Mouse (Mus musculus) heart, postnatal 0 days (tissue): ENCODE measurements at regions not wholly inside any gene's neighbourhood (a gene's known extent, or its start where the extent isn't known, plus 50 kb on each side); places are given as distances from the start of the nearest gene placed in this dataset.

Experiments
- CTCF ChIP-seq: IDR thresholded peaks from 2 replicates; pipeline ENCODE4 v1.5.1; 2016; ENCODE audit warnings: antibody characterized with exemption, control low read depth, low read depth
- EP300 ChIP-seq: IDR thresholded peaks from 2 replicates; pipeline ENCODE4 v1.6.1; 2016; ENCODE audit warnings: antibody characterized with exemption, low read depth

DNA sequence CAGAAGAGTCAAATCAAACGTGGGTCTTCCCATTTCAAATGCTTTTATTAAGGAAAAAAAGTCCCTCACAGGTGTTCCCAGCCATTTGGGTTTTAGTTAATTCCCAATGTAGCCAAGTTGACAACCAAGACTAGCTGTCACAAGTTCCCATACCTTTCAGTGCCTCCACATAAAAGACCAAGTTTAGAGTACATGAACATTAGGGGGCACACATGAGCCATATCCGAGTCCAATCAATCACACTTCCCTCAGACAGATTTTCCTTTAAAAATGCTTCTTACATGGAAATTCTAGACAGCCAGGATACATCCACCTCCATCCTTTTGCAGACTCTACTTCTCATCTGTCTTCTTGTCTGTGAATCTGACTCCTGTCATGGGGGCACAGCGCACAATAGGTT lies 238.1 kb downstream of the Gm765 start:
- TF ChIP-seq CTCF = no peak
- TF ChIP-seq EP300 = no peak
